Mouse (Mus musculus) MEL-GATA-1-ER (cell line): ENCODE measurements around the gene Alk.

ENCODE experiments used
- DNase-seq: peaks from one replicate; pipeline ENCODE4 v3.0.0-alpha.2; 2012; ENCODE audit warnings: low read depth; ENCODE audit errors: extremely low read depth

The Alk gene

DNA sequence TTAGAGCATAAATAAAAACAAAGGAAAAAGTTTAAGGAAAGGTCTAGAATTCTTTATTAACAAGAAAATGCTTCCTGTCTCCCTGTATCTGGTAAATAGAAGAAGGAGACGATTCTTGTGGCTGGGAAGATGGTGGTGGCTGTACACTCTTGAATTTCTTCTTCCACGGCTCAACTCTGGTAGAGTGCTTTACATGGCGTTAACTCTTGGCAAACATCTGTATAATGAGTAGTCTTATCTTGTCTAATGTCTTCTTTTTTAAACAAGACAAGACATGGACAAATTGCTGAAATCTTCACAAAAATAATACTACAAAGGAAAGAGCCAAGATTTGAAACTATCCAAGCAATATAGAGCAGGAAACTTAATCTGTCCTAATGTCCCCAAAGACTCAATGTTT is 202.6 kb downstream of the Alk start:
- DNase-seq = no peak

DNA sequence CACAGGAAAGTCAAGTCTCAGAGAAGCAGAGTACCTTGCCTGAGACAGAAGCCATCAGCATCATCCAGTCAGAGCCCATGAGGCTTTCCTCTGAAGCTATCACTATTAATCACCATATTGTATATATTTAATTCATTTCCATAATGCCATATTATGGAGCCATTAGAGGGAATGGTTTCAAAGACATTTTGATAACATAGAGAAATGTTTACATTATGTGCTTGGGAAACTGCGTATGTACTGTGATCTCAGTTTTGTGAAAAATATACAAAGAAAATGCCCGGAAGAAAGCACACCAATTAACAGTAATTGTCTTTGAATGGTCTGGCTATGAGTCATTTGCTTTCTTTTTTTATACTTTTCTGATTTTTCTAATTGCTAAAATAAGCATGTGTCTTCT is 203.1 kb downstream of the Alk start:
- no peak for DNase-seq

DNA sequence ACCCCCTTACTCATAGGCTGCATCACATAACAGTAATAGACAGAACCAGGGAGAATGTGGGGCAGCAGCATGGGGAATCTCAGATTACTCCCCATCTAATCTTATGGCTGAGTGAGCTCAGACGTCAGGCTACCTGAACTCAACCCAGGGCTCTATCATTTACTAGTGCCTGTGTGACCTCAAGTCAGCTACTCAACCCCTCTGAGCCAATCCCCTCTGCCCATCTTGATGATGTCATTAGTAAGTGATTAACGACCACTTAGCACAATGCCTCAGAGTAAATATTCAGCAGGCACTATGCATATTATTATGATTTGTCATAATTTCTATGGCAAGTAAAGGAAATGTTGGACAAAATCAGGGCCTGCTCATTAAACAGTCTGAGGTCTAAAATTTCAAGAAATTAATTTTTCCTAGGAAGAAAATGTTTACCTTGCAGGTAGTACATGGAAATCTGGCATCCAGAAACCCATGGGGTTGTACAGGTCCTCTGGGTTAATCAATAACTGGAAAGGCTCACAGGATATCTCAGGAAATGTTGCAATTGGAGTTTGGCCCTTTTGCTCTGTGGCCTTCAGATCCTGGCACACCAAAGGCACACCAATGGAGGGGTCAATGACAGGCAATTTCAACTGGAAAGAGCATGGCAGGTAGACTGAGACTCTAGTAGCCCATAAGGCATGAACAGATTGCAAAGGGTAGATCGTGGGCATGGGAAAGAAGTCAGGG is 204.9 kb downstream of the Alk start:
- DNase-seq = no peak

- no peak for DNase-seq
Observed at GRCm38 (mm10) chr17:72395956-72396355, 208.5 kb downstream of the Alk start.

- DNase-seq = no peak
Observed at GRCm38 (mm10) chr17:72368991-72369390, 235.4 kb downstream of the Alk start.

DNA sequence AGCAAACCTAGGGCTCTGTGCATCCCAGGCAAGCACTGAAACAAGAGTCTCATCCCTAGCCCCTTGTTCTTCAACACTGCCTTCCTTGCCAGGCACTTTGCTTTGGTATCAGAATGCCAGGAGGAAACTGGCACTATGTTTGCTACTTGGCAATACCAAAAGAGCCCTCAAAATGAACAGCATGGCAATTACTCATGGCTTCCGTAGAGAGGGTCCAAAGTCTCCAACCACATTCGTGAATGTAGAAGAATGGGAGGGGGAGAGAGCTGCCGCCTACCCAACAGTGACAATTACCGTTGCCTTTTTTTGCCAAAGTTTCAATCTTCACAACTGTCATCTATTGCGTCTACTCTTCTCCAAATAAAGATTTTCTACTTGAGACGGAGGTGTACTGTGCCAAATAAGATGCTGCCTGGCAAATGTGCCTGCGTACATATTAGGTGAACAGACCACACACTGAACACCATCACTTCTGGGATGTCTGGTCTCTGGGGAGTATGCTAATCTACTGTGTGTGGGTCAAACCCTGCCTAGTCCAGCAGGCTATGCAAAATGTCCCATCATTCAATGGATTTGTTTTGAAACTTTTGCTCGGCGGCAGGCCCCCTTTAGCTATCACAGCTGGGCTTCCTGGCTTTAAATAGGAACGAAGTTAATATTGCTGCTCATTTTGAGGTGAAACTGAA is 241.5 kb downstream of the Alk start:
- DNase-seq = no peak

- DNase-seq = no peak
Observed at GRCm38 (mm10) chr17:72361961-72362360, 242.5 kb downstream of the Alk start.

DNA sequence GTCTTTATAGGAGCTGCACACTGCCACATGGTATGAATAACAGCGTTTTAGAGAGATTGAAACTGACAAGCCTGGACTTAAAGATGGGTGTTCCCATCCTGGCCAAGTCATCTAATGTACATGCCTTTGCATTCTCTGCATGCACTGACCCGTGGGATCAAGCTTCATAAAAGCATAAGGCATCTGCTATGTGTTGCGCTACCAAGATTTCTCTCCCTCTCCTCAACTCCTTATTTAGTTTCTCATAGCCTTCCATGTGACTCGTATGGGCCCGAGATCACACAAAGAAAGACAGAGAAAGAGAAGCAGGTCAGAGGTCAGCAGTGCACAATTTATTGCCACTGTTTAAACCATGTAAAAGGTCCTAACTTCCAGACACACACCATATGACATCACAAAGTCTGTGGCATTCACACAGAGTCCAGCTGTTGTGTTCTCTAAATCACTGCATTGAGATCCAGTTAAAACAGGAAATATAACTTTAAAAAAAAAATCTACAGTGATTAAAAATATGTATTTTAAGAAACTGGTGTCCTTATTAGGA is 247.6 kb downstream of the Alk start:
- DNase-seq = no peak

- DNase-seq = no peak
Observed at GRCm38 (mm10) chr17:72339437-72339836, 265.0 kb downstream of the Alk start.

DNA sequence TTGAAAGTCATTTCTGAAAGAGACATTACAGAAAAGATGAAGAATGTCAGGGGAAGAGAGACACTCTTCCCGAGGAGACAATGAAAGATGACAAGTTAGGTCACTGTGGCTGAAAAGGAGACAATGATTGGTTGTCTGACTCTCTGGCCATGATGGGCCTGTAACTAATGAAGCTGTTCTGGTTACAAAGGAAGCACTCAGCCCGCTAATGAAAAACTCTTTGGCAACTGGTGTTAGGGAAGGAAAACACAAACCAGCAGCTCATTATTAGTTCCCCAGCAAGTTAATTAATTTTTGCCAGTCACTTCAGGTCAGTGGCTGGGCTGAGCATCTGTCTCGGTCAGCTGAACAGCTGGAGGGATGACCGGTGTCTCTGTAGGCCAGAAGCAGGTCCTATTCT is 271.5 kb downstream of the Alk start:
- DNase-seq = no peak

DNA sequence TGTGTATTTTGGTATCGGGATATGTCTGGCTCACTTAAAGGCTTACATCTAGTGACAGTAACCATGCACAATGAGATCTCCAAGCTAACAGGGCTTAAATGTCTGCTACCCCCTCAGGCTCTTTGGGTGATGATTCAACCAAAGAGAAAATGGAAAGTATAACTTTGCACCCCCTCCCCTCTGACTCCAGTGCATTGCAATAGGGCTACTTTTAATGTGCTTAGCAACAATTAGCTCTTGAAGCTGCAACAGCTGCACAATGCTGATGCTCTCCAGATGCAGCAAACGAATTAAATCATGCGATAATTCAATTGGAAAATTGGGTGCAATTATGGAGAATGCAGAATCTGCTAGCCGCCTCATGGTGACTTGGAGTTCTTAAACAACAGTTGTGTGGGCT is 278.5 kb downstream of the Alk start:
- no peak for DNase-seq

DNA sequence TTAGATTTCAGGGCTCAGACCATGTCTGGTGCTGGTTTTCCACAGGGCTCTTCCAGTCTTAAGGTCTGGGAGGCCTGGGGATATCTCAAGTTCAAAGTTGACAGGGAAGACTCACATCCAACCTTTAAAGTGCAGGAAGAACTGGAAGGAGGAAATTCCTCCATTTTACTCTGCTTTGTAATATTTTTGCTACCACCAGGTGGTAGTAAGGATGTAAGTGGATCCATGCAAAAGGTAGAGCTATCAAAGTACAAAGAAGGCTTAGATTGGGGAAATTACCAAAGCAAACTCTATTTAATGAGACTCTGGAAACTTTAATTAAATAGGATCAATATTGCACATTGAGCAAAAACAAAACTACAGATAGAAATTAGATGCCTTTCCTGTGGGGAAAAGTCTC is 284.9 kb downstream of the Alk start:
- no peak for DNase-seq

GRCm38 (mm10) chr17:72299651-72300050 is 304.8 kb downstream of the Alk start:
- DNase-seq = no peak

DNA sequence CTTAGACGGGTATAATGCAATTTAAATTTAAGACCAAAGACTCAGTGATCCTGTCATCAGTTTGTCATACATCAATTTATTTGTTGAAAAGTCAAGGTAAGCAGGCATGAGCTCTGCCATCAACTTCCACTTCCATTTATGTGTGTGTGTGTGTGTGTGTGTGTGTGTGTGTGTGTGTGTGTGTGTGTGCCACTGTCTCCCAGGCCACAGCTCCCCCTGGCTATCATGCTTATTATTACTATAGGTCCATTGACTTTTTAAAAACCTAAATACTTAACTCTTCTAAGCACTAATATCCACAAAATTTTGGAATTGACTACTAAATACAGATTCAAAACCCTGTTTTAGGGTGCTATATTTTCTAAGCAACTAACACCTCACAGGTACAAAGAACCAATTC is 308.1 kb downstream of the Alk start:
- DNase-seq = no peak

GRCm38 (mm10) chr17:72293267-72293580 is 311.2 kb downstream of the Alk start:
- no peak for DNase-seq

DNA sequence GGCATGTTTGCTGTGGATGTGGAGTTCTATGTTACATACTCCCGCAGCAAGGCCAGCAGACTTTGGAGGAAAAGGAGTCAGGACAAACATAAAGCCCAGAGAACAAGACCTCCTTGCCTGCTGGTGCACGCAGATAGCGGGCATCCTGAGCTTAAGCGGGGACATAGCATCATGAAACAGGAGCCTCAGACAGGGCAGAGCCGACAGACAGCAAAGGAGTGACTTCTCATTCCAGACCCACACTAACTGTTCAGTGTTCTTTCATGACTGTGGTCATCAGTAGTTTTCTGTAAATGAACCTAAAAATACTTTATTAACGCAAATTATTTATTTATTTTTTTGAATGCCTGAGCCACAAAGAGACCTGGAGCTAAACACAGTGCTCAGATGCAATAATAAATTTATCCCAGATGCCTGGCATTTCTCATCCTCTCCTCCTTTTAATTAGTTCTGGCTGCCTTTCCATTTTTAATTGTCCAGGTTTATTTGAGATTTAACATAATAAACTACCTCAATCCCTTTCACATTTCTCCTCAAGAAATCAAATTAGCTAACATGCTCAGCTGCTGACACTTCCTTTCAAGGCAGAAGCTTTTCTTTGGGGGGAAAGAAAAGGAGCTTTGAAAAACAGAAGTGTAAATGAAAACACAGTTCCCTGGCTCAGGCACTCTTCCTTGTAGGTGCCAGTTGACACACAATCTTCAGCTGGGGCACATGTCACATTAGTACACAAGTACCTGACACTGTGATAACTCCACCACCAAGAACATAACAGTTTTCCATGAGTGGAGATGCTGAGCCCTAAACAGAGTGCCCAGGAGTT is 311.8 kb downstream of the Alk start:
- DNase-seq = no peak

- DNase-seq = no peak
Observed at GRCm38 (mm10) chr17:72285961-72286360, 318.5 kb downstream of the Alk start.

- no peak for DNase-seq
Observed at GRCm38 (mm10) chr17:72278296-72278695, 326.1 kb downstream of the Alk start.

DNA sequence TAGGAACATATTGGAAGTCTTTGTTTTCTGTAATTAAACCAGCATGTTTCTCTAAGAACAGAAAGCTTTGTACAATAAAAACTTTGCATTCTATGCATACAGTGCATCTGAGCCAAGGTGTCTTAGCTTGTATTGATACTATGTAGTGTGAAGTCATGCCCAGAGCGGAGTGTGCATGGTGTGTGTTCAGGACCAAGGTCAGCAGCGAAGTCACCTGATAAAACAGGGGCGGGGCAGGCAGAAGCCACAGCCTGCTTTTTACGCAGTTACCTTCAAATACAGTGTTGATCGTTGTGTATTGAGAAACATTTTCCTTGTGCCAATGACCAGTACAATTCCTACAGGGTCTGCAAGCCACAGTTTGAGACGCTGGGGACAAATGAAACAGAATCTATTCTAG is 327.6 kb downstream of the Alk start:
- DNase-seq = no peak

GRCm38 (mm10) chr17:72275391-72275904 is 329.0 kb downstream of the Alk start:
- DNase-seq = no peak

- no peak for DNase-seq
Observed at GRCm38 (mm10) chr17:72274205-72274604, 330.2 kb downstream of the Alk start.

- no peak for DNase-seq
Observed at GRCm38 (mm10) chr17:72271640-72272039, 332.8 kb downstream of the Alk start.
